Mouse (Mus musculus) hindbrain, embryonic 11.5 days (tissue): ENCODE measurements around the gene Znhit3. TPM values are rescaled to one million over a fixed set of nuclear protein-coding genes. Genes with fewer than 3 reads are reported as not detected.

ENCODE experiments used
- ATAC-seq: fragments of 200-750 bp; cut with Nextera tagmentation; 2 replicates; pipeline ENCODE4 v1.8.0; 2017; ENCODE audit warnings: mild to moderate bottlenecking, moderate TSS enrichment, moderate library complexity; ENCODE audit not compliant: low FRiP score
- DNase-seq: peaks from one replicate; pipeline ENCODE4 v3.0.0-alpha.2; 2015; ENCODE audit warnings: low spot score
- H3K27ac ChIP-seq: fragments of 300-500 bp; sonication (generic); 2 replicates; pipeline ENCODE4 v1.5.1; 2014; ENCODE audit warnings: mild to moderate bottlenecking, low read depth, low read length
- H3K27me3 ChIP-seq: fragments of 300-500 bp; sonication (generic); 2 replicates; pipeline ENCODE4 v1.6.1; 2014; ENCODE audit warnings: mild to moderate bottlenecking, low read length, moderate library complexity, mixed read lengths; ENCODE audit not compliant: control insufficient read depth, insufficient read depth
- H3K36me3 ChIP-seq: fragments of 300-500 bp; sonication (generic); 2 replicates; pipeline ENCODE4 v1.6.1; 2014; ENCODE audit warnings: mild to moderate bottlenecking, low read length, moderate library complexity, mixed read lengths; ENCODE audit not compliant: control insufficient read depth, insufficient read depth
- H3K4me1 ChIP-seq: fragments of 300-500 bp; sonication (generic); replicated peaks from 2 replicates; pipeline ENCODE4 v1.6.1; 2014; ENCODE audit warnings: low read length, mixed read lengths; ENCODE audit not compliant: control insufficient read depth, insufficient read depth
- H3K4me2 ChIP-seq: fragments of 300-500 bp; sonication (generic); replicated peaks from 2 replicates; pipeline ENCODE4 v1.6.1; 2014; ENCODE audit warnings: mild to moderate bottlenecking, low read depth, low read length
- H3K4me3 ChIP-seq: fragments of 300-500 bp; sonication (generic); 2 replicates; pipeline ENCODE4 v1.5.1; 2014; ENCODE audit warnings: low read depth, low read length
- H3K9ac ChIP-seq: fragments of 300-500 bp; sonication (generic); 2 replicates; pipeline ENCODE4 v1.6.1; 2014; ENCODE audit warnings: low read depth, low read length
- H3K9me3 ChIP-seq: fragments of 300-500 bp; sonication (generic); 2 replicates; pipeline ENCODE4 v1.6.1; 2016; ENCODE audit warnings: low read length; ENCODE audit not compliant: control insufficient read depth
- WGBS: fragments of 180-500 bp; shearing (Covaris S2); extraction: QIAGEN DNeasy Blood & Tissue Kit; methylation state at CpG from one replicate; pipeline ENCODE4 v1.1.7; 2014; 5-methylcytosine and 5-hydroxymethylcytosine counted together
- polyA plus RNA-seq: library from polyadenylated mRNA; unstranded; fragments of >200 nt; fragmentation: Nextera tagmentation; extraction: Ambion mirVana; gene quantifications from 2 replicates; pipeline ENCODE4 v1.2.1, GENCODE M21; 2014

The Znhit3 gene
- polyA plus RNA-seq, 1 experiment from 2014 or later, result 68.5 TPM

GRCm38 (mm10) chr11:84944639-84945435 is 28.7 kb upstream of the Znhit3 start:
- H3K27me3 ChIP-seq, result no peaks in the 10 kb centered on the region
- no peak overlapping the region for H3K9ac ChIP-seq
- DNase-seq, result peak; percentile 52
- no peaks in the 10 kb centered on the region for H3K36me3 ChIP-seq
- 2% methylated on average over 12 of the region's 12 CpGs for WGBS
- peak; percentile 45; the same call in 1 of the 2 replicates for ATAC-seq
- no peak overlapping the region for H3K27ac ChIP-seq
- H3K4me2 ChIP-seq, result peak overlapping the region; percentile 31
- peaks cover 5% of the 10 kb centered on the region; the same call in 1 of the 2 replicates for H3K4me1 ChIP-seq
- H3K4me3 ChIP-seq, result no peak overlapping the region
- no peaks in the 10 kb centered on the region for H3K9me3 ChIP-seq

DNA sequence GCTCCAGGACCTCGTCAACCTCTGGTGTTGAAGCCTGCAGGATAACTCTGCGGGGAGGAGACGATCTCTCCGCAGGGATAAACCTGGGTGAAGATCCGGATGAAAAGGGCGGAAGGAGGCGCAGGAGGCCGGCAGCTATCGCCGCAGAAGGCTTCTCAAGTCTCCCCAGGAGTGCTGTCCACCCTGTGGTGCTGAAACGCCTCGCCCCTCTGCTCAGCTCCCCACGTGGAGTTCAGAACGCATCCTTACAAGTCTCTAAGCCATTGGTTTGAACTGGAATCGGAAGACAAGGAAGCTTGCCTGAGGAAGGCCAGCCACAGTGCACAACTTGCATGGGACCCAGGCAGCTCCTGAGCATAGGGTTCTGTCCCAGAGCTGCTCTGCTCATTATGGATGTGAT is 27.8 kb upstream of the Znhit3 start:
- Histone ChIP-seq H3K27ac (no peak overlapping the region), H3K9ac (no peak overlapping the region), H3K4me1 (peaks cover 5% of the 10 kb centered on the region; the same call in 1 of the 2 replicates), H3K4me3 (peak overlapping the region; percentile 12; the same call in 1 of the 2 replicates), H3K4me2 (peak overlapping the region; percentile 31; the same call in 1 of the 2 replicates), H3K36me3 (no peaks in the 10 kb centered on the region), H3K9me3 (no peaks in the 10 kb centered on the region), H3K27me3 (no peaks in the 10 kb centered on the region)
- DNase-seq (peak; percentile 78), ATAC-seq (no peak)
- WGBS, result under 1% methylated on average over 15 of the region's 15 CpGs

DNA sequence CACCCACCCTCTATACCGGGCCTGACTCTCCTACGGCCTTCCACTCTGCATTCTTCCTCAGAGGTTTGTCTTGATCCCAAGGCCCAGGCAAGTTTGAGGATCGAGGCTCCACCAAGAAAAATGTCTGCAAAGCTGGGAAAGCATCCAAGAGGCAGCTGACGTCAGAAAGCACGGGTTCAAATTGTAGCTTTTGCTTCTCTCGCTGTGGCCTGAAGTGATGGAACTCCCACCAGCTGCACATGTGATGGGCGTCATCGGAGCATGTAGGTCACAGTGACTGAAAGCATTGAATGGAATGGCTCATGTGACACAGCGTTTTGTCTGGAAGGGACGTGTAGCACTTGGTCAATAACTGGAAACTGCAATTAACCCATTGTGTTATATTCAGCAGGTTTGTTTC is 24.0 kb upstream of the Znhit3 start:
- Histone ChIP-seq H3K9ac (no peak overlapping the region), H3K4me3 (no peak overlapping the region), H3K36me3 (no peaks in the 10 kb centered on the region), H3K4me1 (peaks cover 4% of the 10 kb centered on the region; the same call in 1 of the 2 replicates), H3K4me2 (no peak overlapping the region), H3K27me3 (no peaks in the 10 kb centered on the region), H3K27ac (no peak overlapping the region), H3K9me3 (no peaks in the 10 kb centered on the region)
- no peak for ATAC-seq
- WGBS, result 73% methylated on average over 10 of the region's 10 CpGs
- DNase-seq, result no peak

DNA sequence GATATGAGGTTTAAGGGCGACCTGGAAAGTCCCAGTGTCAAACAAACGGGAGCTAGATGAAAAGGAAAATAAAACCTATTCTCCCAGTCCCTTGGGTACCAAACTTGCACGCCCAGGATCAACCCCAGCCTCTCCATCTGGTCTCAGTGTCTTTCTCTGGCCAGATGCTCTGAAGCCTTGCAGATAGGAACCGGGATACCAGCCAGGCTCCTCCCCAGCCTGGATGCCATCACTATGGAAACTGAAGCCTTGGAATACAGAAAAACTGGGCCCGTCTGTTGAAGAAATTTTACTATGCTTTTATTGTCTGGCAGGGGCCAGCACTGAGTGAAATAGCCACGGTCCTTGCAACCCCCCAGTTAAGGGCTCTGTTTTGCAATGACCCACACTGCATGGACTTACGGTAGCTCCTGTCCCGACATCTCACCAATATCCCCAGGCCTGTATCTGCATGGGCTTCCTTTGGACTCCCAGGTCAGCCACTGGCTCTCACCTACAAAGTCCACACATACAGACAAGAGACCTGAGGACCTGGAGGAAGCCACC is 23.4 kb upstream of the Znhit3 start:
- Histone ChIP-seq H3K9ac (no peak overlapping the region), H3K9me3 (no peaks in the 10 kb centered on the region), H3K27ac (no peak overlapping the region), H3K4me2 (no peak overlapping the region), H3K4me1 (0 out of 2 replicates have a peak, but pooled peaks cover 2% of the 10 kb centered on the region), H3K27me3 (no peaks in the 10 kb centered on the region), H3K36me3 (no peaks in the 10 kb centered on the region), H3K4me3 (no peak overlapping the region)
- ATAC-seq (no peak), DNase-seq (no peak)
- WGBS, result 60% methylated on average over 8 of the region's 8 CpGs

GRCm38 (mm10) chr11:84932261-84932660 is 16.1 kb upstream of the Znhit3 start:
- ATAC-seq (no peak), DNase-seq (no peak)
- H3K27me3 ChIP-seq, result no peaks in the 10 kb centered on the region
- 15% methylated on average over 6 of the region's 6 CpGs for WGBS
- no peaks in the 10 kb centered on the region for H3K36me3 ChIP-seq
- H3K4me3 ChIP-seq, result no peak overlapping the region
- H3K9ac ChIP-seq, result no peak overlapping the region
- H3K4me1 ChIP-seq, result no peaks in the 10 kb centered on the region
- no peak overlapping the region for H3K4me2 ChIP-seq
- H3K27ac ChIP-seq, result no peak overlapping the region
- no peaks in the 10 kb centered on the region for H3K9me3 ChIP-seq

DNA sequence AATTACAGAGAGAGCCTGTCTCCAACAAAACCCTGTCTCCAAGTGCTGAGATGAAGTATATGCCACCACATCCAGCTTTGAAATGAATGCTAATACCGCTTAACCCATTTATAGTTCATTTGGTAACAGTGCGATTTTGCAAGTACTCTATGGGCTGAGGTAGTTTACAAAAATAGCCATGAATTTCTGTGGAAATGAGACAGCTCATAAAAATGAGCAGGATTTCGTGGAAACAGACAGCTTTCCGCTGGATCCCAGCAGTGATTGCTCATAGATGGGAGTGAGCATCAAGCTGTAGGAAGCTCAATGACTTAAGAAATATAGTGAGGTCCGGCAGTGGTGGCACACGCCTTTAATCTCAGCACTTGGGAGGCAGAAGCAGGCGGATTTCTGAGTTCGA is 4.8 kb upstream of the Znhit3 start:
- no peaks in the 10 kb centered on the region for H3K27me3 ChIP-seq
- WGBS, result 89% methylated on average over 8 of the region's 8 CpGs
- DNase-seq (no peak), ATAC-seq (no peak)
- H3K4me2 ChIP-seq, result no peak overlapping the region
- no peak overlapping the region for H3K27ac ChIP-seq
- no peaks in the 10 kb centered on the region for H3K9me3 ChIP-seq
- H3K4me1 ChIP-seq, result no peaks in the 10 kb centered on the region
- no peaks in the 10 kb centered on the region for H3K36me3 ChIP-seq
- no peak overlapping the region for H3K9ac ChIP-seq
- H3K4me3 ChIP-seq, result no peak overlapping the region

GRCm38 (mm10) chr11:84919951-84920350 is 3.8 kb upstream of the Znhit3 start:
- Histone ChIP-seq H3K9me3 (no peaks in the 10 kb centered on the region), H3K4me2 (no peak overlapping the region), H3K27ac (no peak overlapping the region), H3K4me1 (no peaks in the 10 kb centered on the region), H3K4me3 (no peak overlapping the region), H3K36me3 (no peaks in the 10 kb centered on the region), H3K27me3 (no peaks in the 10 kb centered on the region), H3K9ac (no peak overlapping the region)
- ATAC-seq (no peak), DNase-seq (no peak)
- 71% methylated on average over 7 of the region's 7 CpGs for WGBS

DNA sequence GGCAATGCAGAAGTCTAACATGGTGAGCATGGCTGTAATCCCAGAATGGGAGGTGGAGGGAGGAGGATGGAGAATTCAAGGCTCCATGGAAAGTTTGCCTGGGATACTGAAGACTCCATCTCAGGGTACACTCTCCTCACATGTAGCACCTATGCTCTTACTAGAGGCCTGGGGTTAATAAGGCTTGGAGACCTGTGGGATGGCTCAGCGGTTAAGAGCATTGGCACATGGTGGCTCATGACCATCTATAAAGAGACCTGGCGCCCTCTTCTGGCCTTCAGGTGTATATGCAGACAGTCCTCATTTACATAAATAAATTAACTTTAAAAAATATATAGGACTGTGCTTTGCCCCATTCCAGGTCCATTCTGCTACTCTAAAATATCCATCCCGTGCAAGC is 3.1 kb upstream of the Znhit3 start:
- Histone ChIP-seq H3K27me3 (no peaks in the 10 kb centered on the region), H3K9ac (no peak overlapping the region), H3K36me3 (no peaks in the 10 kb centered on the region), H3K9me3 (no peaks in the 10 kb centered on the region), H3K4me2 (no peak overlapping the region), H3K4me3 (no peak overlapping the region), H3K27ac (no peak overlapping the region), H3K4me1 (no peaks in the 10 kb centered on the region)
- ATAC-seq, result no peak
- DNase-seq, result peak; percentile 43
- WGBS, result 40% methylated on average over 3 of the region's 3 CpGs

DNA sequence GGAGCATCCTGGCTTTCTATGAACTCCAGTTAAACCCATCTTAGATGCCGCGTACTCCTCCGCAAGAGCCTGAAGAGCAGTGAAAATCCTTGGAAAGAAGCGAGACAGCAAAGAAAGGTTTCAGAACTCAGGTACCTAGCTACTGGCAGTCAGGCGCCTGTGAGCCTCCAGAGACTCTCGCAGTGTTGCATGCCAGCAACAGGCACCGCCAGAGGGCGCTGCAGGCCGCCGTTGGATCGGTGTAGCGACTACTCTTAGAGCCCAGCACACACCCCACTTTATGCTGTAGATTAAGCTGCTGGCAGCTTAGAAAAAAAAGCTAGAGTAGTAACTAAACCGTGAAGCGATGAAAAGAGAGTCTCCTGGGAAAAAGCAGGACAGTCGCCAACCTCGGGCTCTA is 2.3 kb upstream of the Znhit3 start:
- no peak overlapping the region for H3K4me3 ChIP-seq
- peak; percentile 94 for DNase-seq
- no peaks in the 10 kb centered on the region for H3K36me3 ChIP-seq
- no peak overlapping the region for H3K9ac ChIP-seq
- H3K9me3 ChIP-seq, result no peaks in the 10 kb centered on the region
- H3K27ac ChIP-seq, result no peak overlapping the region
- peak; percentile 63; the same call in 1 of the 2 replicates for ATAC-seq
- no peaks in the 10 kb centered on the region for H3K4me1 ChIP-seq
- no peaks in the 10 kb centered on the region for H3K27me3 ChIP-seq
- H3K4me2 ChIP-seq, result no peak overlapping the region; the same call in 1 of the 2 replicates
- WGBS, result 6% methylated on average over 16 of the region's 16 CpGs
